Mouse (Mus musculus) midbrain, embryonic 15.5 days (tissue): ENCODE measurements around the gene Lsamp. TPM values are rescaled to one million over a fixed set of nuclear protein-coding genes. Genes with fewer than 3 reads are reported as not detected.

Experiments used
- ATAC-seq: fragments of 200-750 bp; cut with Nextera tagmentation; replicated peaks from 2 replicates; pipeline ENCODE4 v1.8.0; 2017; ENCODE audit warnings: moderate TSS enrichment
- H3K27ac ChIP-seq: fragments of 300-500 bp; sonication (generic); 2 replicates; pipeline ENCODE4 v1.5.1; 2015; ENCODE audit warnings: mild to moderate bottlenecking, inconsistent platforms
- H3K27me3 ChIP-seq: fragments of 300-500 bp; sonication (generic); replicated peaks from 2 replicates; pipeline ENCODE4 v1.6.1; 2015; ENCODE audit warnings: inconsistent platforms
- H3K36me3 ChIP-seq: fragments of 300-500 bp; sonication (generic); replicated peaks from 2 replicates; pipeline ENCODE4 v1.6.1; 2015; ENCODE audit warnings: inconsistent platforms
- H3K4me1 ChIP-seq: fragments of 300-500 bp; sonication (generic); 2 replicates; pipeline ENCODE4 v1.6.1; 2015; ENCODE audit warnings: inconsistent platforms
- H3K4me2 ChIP-seq: fragments of 300-500 bp; sonication (generic); 2 replicates; pipeline ENCODE4 v1.6.1; 2015; ENCODE audit warnings: inconsistent platforms, mild to moderate bottlenecking, moderate library complexity
- H3K4me3 ChIP-seq: fragments of 300-500 bp; sonication (generic); 2 replicates; pipeline ENCODE4 v1.5.1; 2015; ENCODE audit warnings: mild to moderate bottlenecking, inconsistent platforms
- H3K9ac ChIP-seq: fragments of 300-500 bp; sonication (generic); 2 replicates; pipeline ENCODE4 v1.6.1; 2015; ENCODE audit warnings: mild to moderate bottlenecking, inconsistent platforms
- H3K9me3 ChIP-seq: fragments of 300-500 bp; sonication (generic); 2 replicates; pipeline ENCODE4 v1.6.1; 2016; ENCODE audit warnings: inconsistent platforms
- WGBS: fragments of 180-500 bp; shearing (Covaris S2); methylation state at CpG from one replicate; pipeline ENCODE4 v1.1.7; 2015; ENCODE audit warnings: mixed read lengths; 5-methylcytosine and 5-hydroxymethylcytosine counted together
- microRNA-seq: library from miRNA; unstranded; fragments of <30 nt; microRNA quantifications from one replicate; pipeline ENCODE4, GENCODE M21; 2016
- polyA plus RNA-seq: library from polyadenylated mRNA; unstranded; fragments of >200 nt; fragmentation: Nextera tagmentation; extraction: Ambion mirVana; gene quantifications from 2 replicates; pipeline ENCODE4 v1.2.1, GENCODE M21; 2015

The Lsamp gene
- polyA plus RNA-seq, 1 experiment from 2014 or later, result 107 TPM

- H3K27me3 ChIP-seq, result no peaks in the 10 kb centered on the region
- peak; percentile 78 for ATAC-seq
- peaks cover 18% of the 10 kb centered on the region for H3K4me1 ChIP-seq
- H3K27ac ChIP-seq, result peak overlapping the region; percentile 100
- WGBS, result 13% methylated on average over 14 of the region's 14 CpGs
- H3K9ac ChIP-seq, result peak overlapping the region; percentile 43
- H3K9me3 ChIP-seq, result no peaks in the 10 kb centered on the region
- H3K36me3 ChIP-seq, result no peaks in the 10 kb centered on the region
- peak overlapping the region; percentile 52 for H3K4me3 ChIP-seq
- H3K4me2 ChIP-seq, result peak overlapping the region; percentile 87
Observed at GRCm38 (mm10) chr16:42189431-42190081, 2205.4 kb downstream of the Lsamp start.

DNA sequence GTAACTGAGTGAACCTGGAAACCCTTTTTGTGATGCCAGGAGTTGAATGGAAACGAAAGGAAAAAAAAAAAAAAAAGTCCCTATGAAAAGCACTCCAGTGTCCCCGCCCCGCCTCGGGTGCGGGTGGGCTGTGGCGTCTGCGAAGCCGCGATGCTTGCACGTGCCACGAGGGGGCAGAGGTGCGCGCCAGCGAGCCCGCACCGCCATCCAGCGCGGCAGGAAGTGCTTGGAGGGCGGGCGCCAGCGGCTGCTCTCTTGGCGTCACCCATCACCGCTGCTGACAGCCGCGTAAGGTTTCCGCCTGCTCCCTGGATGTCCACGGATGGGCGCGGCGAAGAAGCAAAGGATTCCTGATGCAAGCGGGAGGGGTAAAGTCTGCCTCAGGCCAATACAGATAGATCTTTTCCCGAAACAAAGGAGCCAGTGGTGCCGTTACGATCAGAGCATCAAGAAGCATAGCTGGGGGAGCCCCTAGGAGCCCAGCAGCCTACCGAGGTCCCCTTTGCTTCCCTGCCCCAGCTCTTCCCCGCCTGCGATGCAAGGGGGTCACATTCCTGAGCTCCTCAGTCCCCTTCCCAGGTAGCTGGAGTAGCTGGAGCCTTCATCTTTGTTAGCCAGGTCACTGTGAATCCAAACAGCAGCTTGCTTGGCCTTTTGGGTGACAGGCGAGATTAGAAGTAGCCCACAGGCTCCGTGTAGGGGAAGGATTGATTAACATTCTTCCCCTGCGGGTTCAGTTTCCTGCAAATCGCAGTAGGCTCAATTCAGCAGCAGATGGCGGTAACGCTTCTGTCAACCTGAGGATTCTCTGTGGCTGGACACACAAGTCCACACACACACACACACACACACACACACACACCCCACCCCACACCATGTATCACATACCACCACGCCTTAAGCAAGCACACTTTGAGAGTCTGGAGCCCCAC lies 2206.2 kb downstream of the Lsamp start:
- peaks cover 18% of the 10 kb centered on the region for H3K4me1 ChIP-seq
- peak overlapping the region; percentile 100 for H3K27ac ChIP-seq
- H3K4me2 ChIP-seq, result peak overlapping the region; percentile 87
- WGBS, result under 1% methylated on average over 44 of the region's 44 CpGs
- peak overlapping the region; percentile 94 for H3K9ac ChIP-seq
- ATAC-seq, result peak; percentile 97
- no peaks in the 10 kb centered on the region for H3K36me3 ChIP-seq
- H3K4me3 ChIP-seq, result peak overlapping the region; percentile 52
- H3K27me3 ChIP-seq, result no peaks in the 10 kb centered on the region
- no peaks in the 10 kb centered on the region for H3K9me3 ChIP-seq

Small RNAs within 50 kb of the gene (microRNA-seq; reads per million reads assigned to microRNA genes)
- not detected for gene Gm27887
- gene Gm47276, result not detected
